Mouse (Mus musculus): ENCODE results near the gene R3hdm4.
A peak's percentile ranks its signal among the peaks of the same experiment; 100 is the strongest.

Gene R3hdm4

DNA sequence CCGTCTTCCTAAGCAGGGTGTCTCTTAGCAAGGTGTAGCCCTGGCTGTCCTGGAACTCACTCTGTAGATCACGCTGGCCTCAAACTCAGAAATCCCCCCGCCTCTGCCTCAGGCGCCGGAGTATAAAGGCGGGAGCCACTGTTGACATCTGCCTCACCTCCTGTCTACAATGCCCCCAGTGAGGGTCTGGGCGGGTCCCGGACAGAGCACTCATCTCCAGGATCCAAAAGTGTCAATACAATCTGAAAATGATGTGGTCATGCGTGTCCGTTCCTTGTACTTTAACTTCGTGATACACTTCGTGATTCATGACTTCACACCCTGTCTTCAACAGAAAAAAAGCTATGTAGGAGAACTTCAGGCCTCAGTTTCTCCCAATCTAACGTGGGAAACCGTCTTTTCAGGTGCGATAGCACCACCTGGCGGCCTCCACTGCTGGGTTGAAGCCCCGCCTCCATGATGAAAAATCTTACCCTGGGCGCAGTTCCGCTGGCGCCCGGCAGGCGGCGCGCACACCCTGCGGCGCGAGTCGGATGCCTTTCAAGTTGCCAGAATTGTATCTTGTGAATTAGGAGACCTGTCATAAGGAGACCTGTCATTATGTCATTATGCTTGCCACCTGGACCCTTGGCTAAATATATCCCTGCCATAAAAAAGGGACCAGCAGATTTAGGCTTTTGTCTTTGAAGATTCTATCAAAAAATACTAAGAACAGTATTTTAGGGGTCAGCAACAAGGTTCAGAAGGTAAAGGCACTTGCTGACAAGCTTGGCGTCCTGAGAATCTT lies 4.2 kb upstream of the R3hdm4 start:
- peak; percentile 79 for DNase-seq (ENCODE audit: low read depth)

- no peak for DNase-seq (ENCODE audit: low read depth)
Measured at GRCm38 (mm10) chr10:79921572-79921971, 564 bp upstream of the R3hdm4 start.

- DNase-seq (ENCODE audit: low read depth): no peak
Measured at GRCm38 (mm10) chr10:79920056-79920890, 735 bp downstream of the R3hdm4 start.

- DNase-seq (ENCODE audit: low read depth): no peak
Measured at GRCm38 (mm10) chr10:79919251-79919849, 1.7 kb downstream of the R3hdm4 start.

GRCm38 (mm10) chr10:79918231-79919078 lies 2.6 kb downstream of the R3hdm4 start:
- DNase-seq (ENCODE audit: low read depth): no peak

- no peak for DNase-seq (ENCODE audit: low read depth)
Measured at GRCm38 (mm10) chr10:79917532-79918100, 3.4 kb downstream of the R3hdm4 start.

GRCm38 (mm10) chr10:79916808-79917531 lies 4.0 kb downstream of the R3hdm4 start, which contains the start of gene Kiss1r:
Gene Kiss1r, plus strand, starts transcription at chr10:79916971.
- peak; percentile 64 for DNase-seq (ENCODE audit: low read depth)

DNA sequence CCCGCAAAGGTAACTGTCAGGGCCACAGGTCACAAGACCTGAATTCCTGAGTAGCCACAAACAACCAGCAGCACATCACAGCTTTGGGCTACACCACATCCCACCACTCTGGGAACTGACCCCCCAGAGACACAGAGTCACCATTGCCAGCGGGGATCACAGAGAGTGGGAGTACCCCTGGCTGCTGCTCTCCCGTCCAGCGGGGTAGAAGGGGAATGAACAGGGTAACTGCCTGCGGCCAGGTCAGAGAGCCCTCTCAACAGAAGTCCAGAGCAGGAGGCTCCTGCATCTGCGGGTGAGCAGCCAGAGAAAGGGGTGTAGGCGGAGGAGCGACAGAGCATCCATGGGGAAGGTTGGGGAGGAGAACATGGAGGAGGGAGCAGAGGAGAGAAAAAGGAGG lies 4.9 kb downstream of the R3hdm4 start:
- DNase-seq (ENCODE audit: low read depth): no peak

DNA sequence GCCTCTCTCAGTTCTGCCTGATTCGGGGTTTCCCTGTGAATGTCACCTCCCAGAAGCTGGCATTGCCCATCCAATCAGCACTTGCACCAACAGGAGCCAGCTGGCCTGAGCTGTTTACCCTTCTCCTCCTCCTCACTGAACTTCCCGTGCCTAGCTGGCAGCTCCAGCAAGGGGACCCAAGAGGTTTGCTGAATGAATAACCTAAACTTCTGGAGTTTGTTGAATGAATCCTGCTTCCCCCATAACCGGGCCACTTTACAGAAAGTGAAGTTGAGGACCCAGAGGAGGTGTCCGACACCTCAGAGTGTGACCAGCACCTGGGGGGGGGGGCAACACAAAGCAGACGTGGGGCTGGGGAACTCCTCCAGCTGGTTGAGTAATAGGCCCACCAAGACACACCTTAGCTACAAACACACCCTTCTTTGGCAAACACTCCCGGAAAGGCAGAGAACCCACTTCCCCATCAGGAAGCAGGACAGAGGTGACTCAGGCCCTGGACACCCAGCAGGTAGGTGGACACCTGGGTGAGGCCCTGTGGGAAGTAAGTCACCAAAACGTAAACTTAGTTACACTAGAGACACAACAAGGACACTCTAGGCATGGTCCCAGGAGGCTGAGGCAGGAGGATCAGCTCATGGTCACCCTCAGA lies 5.9 kb downstream of the R3hdm4 start:
- DNase-seq (ENCODE audit: low read depth): no peak

GRCm38 (mm10) chr10:79914131-79914947 lies 6.7 kb downstream of the R3hdm4 start:
- DNase-seq (ENCODE audit: low read depth): peak; percentile 58

- no peak for DNase-seq (ENCODE audit: low read depth)
Measured at GRCm38 (mm10) chr10:79912412-79912811, 8.6 kb downstream of the R3hdm4 start.

DNA sequence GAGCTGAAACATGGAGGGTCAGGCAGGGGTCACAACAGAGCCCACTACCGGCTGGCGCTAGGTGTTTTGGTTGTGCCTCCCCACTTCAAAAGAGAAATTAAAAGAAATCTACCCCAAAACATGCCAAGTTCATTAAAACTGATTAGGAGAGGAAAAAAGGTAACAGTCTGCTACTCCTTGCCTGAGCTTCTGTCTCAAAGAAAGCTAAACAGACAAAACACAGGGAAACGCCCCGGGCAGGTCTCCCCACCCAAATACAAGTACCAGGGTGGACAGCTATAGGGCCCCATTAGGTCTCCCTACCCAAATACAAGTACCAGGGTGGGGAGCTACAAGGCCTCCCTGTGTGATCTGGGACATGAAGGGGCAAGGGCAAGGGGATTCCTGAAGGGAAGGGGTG lies 10.5 kb downstream of the R3hdm4 start, which contains the start of gene Gm26602:
Gm26602 (plus strand) TSS at position 301 of the 400 bp plus-strand sequence.
- no peak for DNase-seq (ENCODE audit: low read depth)

GRCm38 (mm10) chr10:79909092-79909922 lies 11.7 kb downstream of the R3hdm4 start:
- no peak for DNase-seq (ENCODE audit: low read depth)

GRCm38 (mm10) chr10:79908167-79909091 lies 12.6 kb downstream of the R3hdm4 start, which contains the start of gene Med16:
Gene Med16, minus strand, starts transcription at chr10:79908923.
- peak; percentile 89 for DNase-seq (ENCODE audit: low read depth)

DNA sequence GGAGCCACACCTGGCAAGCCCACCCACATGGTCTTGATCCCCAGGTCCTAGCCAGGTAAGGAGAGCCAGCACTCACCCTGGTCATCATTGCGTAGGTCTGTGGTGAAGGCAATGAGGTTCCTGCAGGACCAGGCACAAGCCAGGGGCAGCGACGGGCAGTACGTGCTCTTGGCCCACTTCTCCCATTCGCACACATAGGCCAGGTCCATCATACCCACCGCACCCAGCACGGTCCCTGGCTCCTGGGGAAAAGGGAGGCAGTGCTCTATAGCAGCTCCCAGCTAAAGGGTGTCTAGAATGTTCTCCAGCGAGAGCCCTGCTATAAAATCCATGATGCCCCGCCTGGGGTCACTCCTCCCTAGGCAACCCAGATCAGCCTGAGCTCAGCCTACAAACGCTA lies 13.6 kb downstream of the R3hdm4 start:
- no peak for DNase-seq (ENCODE audit: low read depth)

- DNase-seq (ENCODE audit: low read depth): no peak
Measured at GRCm38 (mm10) chr10:79906712-79907111, 14.3 kb downstream of the R3hdm4 start.

DNA sequence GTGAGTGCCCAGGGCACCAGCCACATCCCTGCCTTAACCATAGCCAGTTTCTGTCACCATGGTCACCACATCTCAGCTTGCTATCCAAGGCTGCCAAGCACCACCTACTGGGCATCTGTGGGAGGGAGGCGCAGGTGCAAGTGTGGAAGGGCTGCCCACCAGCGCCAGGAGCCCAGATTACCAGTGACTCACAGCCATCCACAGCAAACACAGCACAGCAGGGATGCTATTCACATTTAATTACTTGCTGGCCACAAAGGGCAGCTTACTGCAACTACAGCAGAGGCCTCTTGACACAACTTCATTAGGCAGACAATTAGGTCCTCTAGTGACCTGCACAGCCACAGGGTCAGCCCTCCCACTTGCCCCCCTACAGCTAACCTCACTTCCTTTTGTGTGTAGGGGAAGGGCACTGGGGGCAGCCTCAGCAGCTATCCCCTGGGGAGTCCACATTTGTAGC lies 20.0 kb downstream of the R3hdm4 start:
- DNase-seq (ENCODE audit: low read depth): no peak
